Comparison of ENCODE assay signal across 8 mouse cellular contexts in genomic region chr2:72614256-72614655, GRCm38 (mm10).
DNase-seq lines count a peak whose midpoint lies in the region; ATAC-seq and TF ChIP-seq lines count a peak whose summit lies in the region.

No protein-coding gene starts in this region.

- no peaks in the 10 kb centered on the region for H3K9me3 ChIP-seq in intestine, postnatal 0 days (ENCODE audit: control insufficient read depth)
- H3K9me3 ChIP-seq in kidney, embryonic 15.5 days (replicated peaks): no peaks in the 10 kb centered on the region

- H3K4me1 ChIP-seq in intestine, postnatal 0 days (replicated peaks; ENCODE audit: control insufficient read depth, insufficient read depth, low read length): no peaks in the 10 kb centered on the region
- no peaks in the 10 kb centered on the region for H3K4me1 ChIP-seq in thymus, adult 2 months (replicated peaks; ENCODE audit: control insufficient read depth, insufficient read depth, low read length)
- no peaks in the 10 kb centered on the region for H3K4me1 ChIP-seq in kidney, embryonic 15.5 days

- no peak for TF ChIP-seq POLR2A in thymus, adult 2 months (IDR thresholded peaks at IDR 0.05; ENCODE audit: control insufficient read depth, extremely low read depth, insufficient read depth, low read length, poor library complexity)

- no peaks in the 10 kb centered on the region for H3K36me3 ChIP-seq in intestine, postnatal 0 days (ENCODE audit: control insufficient read depth, insufficient read depth)
- no peaks in the 10 kb centered on the region for H3K36me3 ChIP-seq in thymus, adult 2 months (ENCODE audit: control insufficient read depth, insufficient read depth, low read length)
- H3K36me3 ChIP-seq in kidney, embryonic 15.5 days: no peaks in the 10 kb centered on the region

- no peak overlapping the region for H3K9ac ChIP-seq in intestine, postnatal 0 days (ENCODE audit: low read depth, low read length)
- H3K9ac ChIP-seq in kidney, embryonic 15.5 days: no peak overlapping the region

- no peaks in the 10 kb centered on the region for H3K27me3 ChIP-seq in intestine, postnatal 0 days (replicated peaks; ENCODE audit: control insufficient read depth, insufficient read depth, low read length)
- no peaks in the 10 kb centered on the region for H3K27me3 ChIP-seq in thymus, adult 2 months (ENCODE audit: control insufficient read depth, insufficient read depth, low read length)
- no peaks in the 10 kb centered on the region for H3K27me3 ChIP-seq in kidney, embryonic 15.5 days

- no peak overlapping the region for H3K4me3 ChIP-seq in intestine, postnatal 0 days (ENCODE audit: low read depth, low read length)
- no peak overlapping the region for H3K4me3 ChIP-seq in thymus, adult 2 months (ENCODE audit: control insufficient read depth, insufficient read depth, low read length)
- no peak overlapping the region for H3K4me3 ChIP-seq in kidney, embryonic 15.5 days (replicated peaks)

- 70% methylated on average over 8 of the region's 8 CpGs for WGBS in intestine, postnatal 0 days
- 84% methylated on average over 8 of the region's 8 CpGs for WGBS in thymus, adult 2 months
- 71% methylated on average over 8 of the region's 8 CpGs for WGBS in kidney, embryonic 15.5 days

- H3K4me2 ChIP-seq in intestine, postnatal 0 days (replicated peaks; ENCODE audit: low read depth): no peak overlapping the region
- H3K4me2 ChIP-seq in kidney, embryonic 15.5 days: no peak overlapping the region

- ATAC-seq in intestine, postnatal 0 days: no peak
- no peak for ATAC-seq in kidney, embryonic 15.5 days (replicated peaks; ENCODE audit: low FRiP score)

- DNase-seq in frontal cortex, postnatal 36 days (ENCODE audit: low spot score in 2 of 2): peak; percentile 28 to 32
- no peak for DNase-seq in frontal cortex, postnatal 10 days (ENCODE audit: low spot score in 2 of 2)
- DNase-seq in Muller cell, postnatal 12 days (ENCODE audit: inconsistent ontology term): peak; percentile 80
- DNase-seq in gastrocnemius, postnatal 25 days: peak; percentile 75
- peak; percentile 79 for DNase-seq in lung, postnatal 36 days
- DNase-seq in thymus, adult 2 months: no peak

- no peak for TF ChIP-seq CTCF in intestine, postnatal 0 days (IDR thresholded peaks at IDR 0.05; ENCODE audit: low read depth)
- TF ChIP-seq CTCF in thymus, adult 2 months (IDR thresholded peaks at IDR 0.05; ENCODE audit: borderline replicate concordance, control insufficient read depth, extremely low read depth, insufficient read depth, low read length, poor library complexity): no peak

- H3K27ac ChIP-seq in intestine, postnatal 0 days (ENCODE audit: low read depth, low read length): no peak overlapping the region
- H3K27ac ChIP-seq in thymus, adult 2 months (ENCODE audit: control insufficient read depth, insufficient read depth, low read length): no peak overlapping the region
- no peak overlapping the region for H3K27ac ChIP-seq in kidney, embryonic 15.5 days

Comparison
In these comparisons a context has a peak if more than half of its experiments do, and no peak if none do; other contexts are left out.
1. DNase-seq: peak in frontal cortex, postnatal 36 days (2 of 2), Muller cell, postnatal 12 days (single experiment), gastrocnemius, postnatal 25 days (single experiment) and lung, postnatal 36 days (single experiment); none in frontal cortex, postnatal 10 days (0 of 2) and thymus, adult 2 months (single experiment).